Mouse (Mus musculus) liver, embryonic 16.5 days (tissue): ENCODE measurements around the gene Prpf3. TPM values are rescaled to one million over a fixed set of nuclear protein-coding genes. Genes with fewer than 3 reads are reported as not detected.
"Not testable (repeated sequence)": the region's sequence is repeated elsewhere in the genome, so short reads cannot be mapped to it uniquely, and the experiment has no call there.

Experiments
- ATAC-seq: fragments of 200-750 bp; cut with Nextera tagmentation; 2 replicates; pipeline ENCODE4 v1.8.0; 2017; ENCODE audit warnings: low read depth, mild to moderate bottlenecking, moderate number of reproducible peaks, moderate library complexity
- H3K27ac ChIP-seq: fragments of 300-500 bp; sonication (generic); 2 replicates; pipeline ENCODE4 v1.5.1; 2014; ENCODE audit warnings: mild to moderate bottlenecking, low read length
- H3K27me3 ChIP-seq: fragments of 300-500 bp; sonication (generic); 2 replicates; pipeline ENCODE4 v1.6.1; 2014; ENCODE audit warnings: low read depth, low read length, mixed read lengths; ENCODE audit not compliant: control insufficient read depth, insufficient read depth
- H3K36me3 ChIP-seq: fragments of 300-500 bp; sonication (generic); 2 replicates; pipeline ENCODE4 v1.6.1; 2014; ENCODE audit warnings: mild to moderate bottlenecking; ENCODE audit not compliant: control insufficient read depth, insufficient read depth
- H3K4me1 ChIP-seq: fragments of 300-500 bp; sonication (generic); 2 replicates; pipeline ENCODE4 v1.6.1; 2014; ENCODE audit warnings: low read depth, low read length, mixed read lengths; ENCODE audit not compliant: control insufficient read depth
- H3K4me2 ChIP-seq: fragments of 300-500 bp; sonication (generic); 2 replicates; pipeline ENCODE4 v1.6.1; 2014; ENCODE audit warnings: low read depth, low read length, mixed read lengths
- H3K4me3 ChIP-seq: fragments of 300-500 bp; sonication (generic); 2 replicates; pipeline ENCODE4 v1.5.1; 2014; ENCODE audit warnings: low read depth, mild to moderate bottlenecking, low read length
- H3K9ac ChIP-seq: fragments of 300-500 bp; sonication (generic); 2 replicates; pipeline ENCODE4 v1.6.1; 2014; ENCODE audit warnings: low read depth, low read length
- H3K9me3 ChIP-seq: fragments of 300-500 bp; sonication (generic); replicated peaks from 2 replicates; pipeline ENCODE4 v1.6.1; 2016; ENCODE audit warnings: low read length; ENCODE audit not compliant: control insufficient read depth
- WGBS: fragments of 180-500 bp; shearing (Covaris S2); extraction: QIAGEN DNeasy Blood & Tissue Kit; methylation state at CpG from one replicate; pipeline ENCODE4 v1.1.7; 2014; ENCODE audit not compliant: insufficient replicate concordance; 5-methylcytosine and 5-hydroxymethylcytosine counted together
- polyA plus RNA-seq: library from polyadenylated mRNA; unstranded; fragments of >200 nt; fragmentation: Nextera tagmentation; extraction: Ambion mirVana; gene quantifications from 2 replicates; pipeline ENCODE4 v1.2.1, GENCODE M21; 2015

Prpf3 gene
- 23.1 and 23.7 TPM in 2 replicates for polyA plus RNA-seq

DNA sequence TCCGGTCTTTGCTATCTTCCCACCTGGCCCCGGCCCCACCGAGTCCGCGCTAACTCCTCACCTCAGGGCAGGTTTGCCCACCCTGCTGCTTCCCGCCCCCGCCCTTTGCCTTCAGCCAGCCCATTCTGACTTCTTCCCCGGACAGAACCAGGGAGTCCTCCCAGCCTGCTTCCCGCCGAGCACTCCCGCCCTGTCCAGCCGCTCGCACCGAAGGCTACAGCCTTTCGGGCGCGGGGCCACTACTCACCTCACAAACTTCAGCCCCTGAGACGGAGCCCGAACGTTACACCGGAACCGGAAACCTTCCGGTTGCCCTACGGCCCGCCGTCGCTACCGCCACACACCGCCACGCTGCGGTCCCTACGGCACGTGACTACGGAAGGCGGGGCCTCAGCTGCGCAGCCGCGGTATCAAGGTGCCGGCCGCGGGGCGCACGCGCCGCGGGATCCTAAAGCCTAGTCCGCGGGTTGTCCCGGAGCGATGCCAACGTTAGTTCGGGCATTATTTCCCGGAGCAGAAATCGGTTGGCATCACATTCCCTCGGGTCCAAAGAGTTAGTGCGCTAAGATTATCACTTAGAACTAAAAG, at the start of gene Prpf3:
Gene Prpf3 (minus strand): TSS at position 384 of the 588 bp plus-strand sequence.
- no peaks in the 10 kb centered on the region for H3K27me3 ChIP-seq
- H3K36me3 ChIP-seq, result peaks cover 18% of the 10 kb centered on the region
- peak; percentile 98 for ATAC-seq
- peak within 1 kb of the TSS; percentile 79 for H3K4me2 ChIP-seq
- no peaks in the 10 kb centered on the region for H3K9me3 ChIP-seq
- peak within 1 kb of the TSS; percentile 84 for H3K27ac ChIP-seq
- H3K9ac ChIP-seq, result peak within 1 kb of the TSS; percentile 85
- H3K4me3 ChIP-seq, result peak within 1 kb of the TSS; percentile 82
- H3K4me1 ChIP-seq, result peaks cover 19% of the 10 kb centered on the region
- under 1% methylated on average over 56 of the region's 56 CpGs for WGBS

- H3K36me3 ChIP-seq, result no peaks in the 10 kb centered on the region
- H3K4me3 ChIP-seq, result peak within 1 kb of the TSS; percentile 36
- peak; percentile 30; the same call in 1 of the 2 replicates for ATAC-seq
- peaks cover 7% of the 10 kb centered on the region for H3K4me1 ChIP-seq
- no peaks in the 10 kb centered on the region for H3K9me3 ChIP-seq
- H3K27me3 ChIP-seq, result peaks cover 58% of the 10 kb centered on the region
- WGBS, result 2% methylated on average over 15 of the region's 15 CpGs
- H3K9ac ChIP-seq, result peak within 1 kb of the TSS; percentile 27; the same call in 1 of the 2 replicates
- peak within 1 kb of the TSS; percentile 81 for H3K27ac ChIP-seq
- H3K4me2 ChIP-seq, result peak within 1 kb of the TSS; percentile 52
Observed at GRCm38 (mm10) chr3:95904568-95904967, 48.9 kb upstream of the Prpf3 start, which contains the start of gene Car14. Gene Car14, minus strand, starts transcription at chr3:95904691.

DNA sequence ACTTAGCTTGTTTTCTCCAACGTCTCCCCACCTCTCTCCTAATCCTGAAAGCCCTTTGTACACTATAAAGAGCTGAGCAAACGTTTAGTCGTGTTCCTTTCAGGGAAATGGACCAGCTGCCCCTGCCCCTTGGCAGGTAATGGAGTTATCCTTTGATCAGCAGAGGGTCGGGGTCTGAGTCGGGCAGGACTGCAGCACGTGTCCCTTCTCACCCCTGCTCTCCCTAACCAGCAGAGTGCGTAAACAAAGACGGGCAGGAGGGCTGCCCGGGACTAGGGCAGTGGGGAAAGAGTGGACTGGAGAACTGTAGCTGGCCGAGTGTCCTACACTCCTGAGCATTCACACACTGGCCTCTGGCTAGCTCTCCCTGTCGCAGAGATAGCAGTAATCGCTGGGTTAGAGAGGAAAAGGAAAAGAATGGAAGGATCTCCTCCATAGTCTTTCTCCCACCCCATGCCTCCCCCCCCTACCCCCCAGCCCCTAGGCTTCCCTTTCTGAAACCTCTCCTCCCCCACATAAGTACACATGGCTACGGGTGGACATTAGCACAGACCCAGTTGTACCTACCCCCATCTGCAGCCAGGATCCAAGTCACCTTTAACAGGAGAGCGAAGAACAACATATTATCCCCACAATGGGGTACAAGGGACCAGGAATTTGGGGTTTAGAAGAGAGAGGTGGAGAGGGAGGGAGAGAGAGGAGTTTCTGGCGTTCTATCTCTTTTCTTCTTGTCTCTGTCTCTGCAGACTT, 48.2 kb upstream of the Prpf3 start:
- WGBS, result 12% methylated on average over 15 of the region's 15 CpGs
- H3K36me3 ChIP-seq, result no peaks in the 10 kb centered on the region
- H3K4me1 ChIP-seq, result peaks cover 7% of the 10 kb centered on the region
- peak overlapping the region; percentile 27; the same call in 1 of the 2 replicates for H3K9ac ChIP-seq
- peak overlapping the region; percentile 14 for H3K4me3 ChIP-seq
- peak overlapping the region; percentile 52 for H3K4me2 ChIP-seq
- ATAC-seq, result peak; percentile 78
- H3K27ac ChIP-seq, result peak overlapping the region; percentile 81
- H3K9me3 ChIP-seq, result no peaks in the 10 kb centered on the region
- H3K27me3 ChIP-seq, result peaks cover 58% of the 10 kb centered on the region

DNA sequence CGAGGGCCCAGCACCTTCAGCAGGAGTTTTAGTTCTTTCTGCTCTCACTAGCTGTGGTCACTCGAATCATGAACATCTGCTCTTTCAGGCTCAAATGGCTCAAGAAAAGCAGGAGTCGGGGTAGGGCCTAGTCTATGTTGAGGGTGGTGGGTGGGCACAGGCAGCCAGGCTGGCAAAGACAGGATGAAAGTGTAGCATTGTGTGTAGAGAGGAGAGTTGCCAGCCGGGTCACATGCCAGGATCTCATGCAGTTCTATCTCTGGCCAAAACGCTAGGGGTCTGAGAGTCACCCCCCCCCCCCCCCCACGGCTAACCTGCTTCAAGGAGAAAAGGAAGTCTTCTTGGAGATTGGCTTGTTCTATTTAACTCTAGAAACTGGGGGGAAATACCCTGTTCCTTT, 47.0 kb upstream of the Prpf3 start:
- WGBS, result 30% methylated on average over 6 of the region's 6 CpGs
- H3K4me1 ChIP-seq, result peaks cover 7% of the 10 kb centered on the region
- no peaks in the 10 kb centered on the region for H3K9me3 ChIP-seq
- H3K36me3 ChIP-seq, result no peaks in the 10 kb centered on the region
- H3K4me2 ChIP-seq, result no peak overlapping the region
- H3K4me3 ChIP-seq, result no peak overlapping the region
- ATAC-seq, result no peak
- peaks cover 58% of the 10 kb centered on the region for H3K27me3 ChIP-seq
- no peak overlapping the region for H3K27ac ChIP-seq
- no peak overlapping the region for H3K9ac ChIP-seq

GRCm38 (mm10) chr3:95902373-95902625, 46.6 kb upstream of the Prpf3 start:
- Histone ChIP-seq H3K9ac (no peak overlapping the region), H3K4me3 (no peak overlapping the region), H3K4me2 (no peak overlapping the region), H3K4me1 (peaks cover 7% of the 10 kb centered on the region), H3K9me3 (no peaks in the 10 kb centered on the region), H3K27me3 (peaks cover 57% of the 10 kb centered on the region), H3K27ac (no peak overlapping the region), H3K36me3 (no peaks in the 10 kb centered on the region)
- no peak for ATAC-seq

GRCm38 (mm10) chr3:95901616-95902372, 46.1 kb upstream of the Prpf3 start:
- Histone ChIP-seq H3K9me3 (no peaks in the 10 kb centered on the region), H3K9ac (no peak overlapping the region), H3K4me1 (peaks cover 2% of the 10 kb centered on the region; the same call in 1 of the 2 replicates), H3K4me2 (no peak overlapping the region), H3K27ac (no peak overlapping the region), H3K36me3 (no peaks in the 10 kb centered on the region), H3K4me3 (no peak overlapping the region), H3K27me3 (peaks cover 52% of the 10 kb centered on the region)
- 64% methylated on average over 9 of the region's 9 CpGs for WGBS
- no peak for ATAC-seq

DNA sequence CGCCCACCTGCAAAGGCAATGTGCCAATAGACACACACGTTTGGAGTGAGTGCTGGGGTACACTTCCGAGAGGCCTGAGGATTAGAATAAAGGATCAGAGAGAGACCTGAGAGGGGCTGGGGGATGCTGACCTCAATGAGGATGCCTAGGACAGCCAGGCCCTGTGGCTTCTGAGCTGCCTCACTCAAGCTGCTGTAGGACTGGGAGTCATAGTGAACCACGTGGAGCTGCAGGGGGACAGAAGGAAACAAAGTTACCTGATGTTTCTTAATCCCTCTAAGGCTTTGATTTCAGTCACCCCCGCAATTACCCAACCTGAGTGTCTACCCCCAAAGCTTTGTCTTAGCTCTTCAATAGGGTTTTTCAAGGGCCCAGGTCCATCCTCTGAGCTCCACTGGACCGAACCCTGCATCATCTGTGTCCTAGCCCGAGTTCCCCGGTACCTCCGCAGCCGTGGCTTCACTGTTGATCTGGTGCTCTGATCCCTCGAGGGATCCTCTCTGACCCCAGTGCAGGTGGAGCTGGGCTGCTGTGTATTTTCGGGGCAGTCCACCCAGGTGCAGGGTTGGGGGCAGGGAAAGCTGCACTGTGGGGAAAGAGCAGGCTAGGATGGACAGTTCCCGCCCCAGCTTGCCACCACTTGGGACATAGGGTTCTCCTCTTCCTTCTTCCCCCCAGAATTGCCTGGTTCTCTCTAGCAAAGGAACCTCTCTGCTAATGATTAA, 44.3 kb upstream of the Prpf3 start:
- Histone ChIP-seq H3K9ac (no peak overlapping the region), H3K36me3 (no peaks in the 10 kb centered on the region), H3K4me1 (peaks cover 3% of the 10 kb centered on the region), H3K27ac (no peak overlapping the region), H3K9me3 (no peaks in the 10 kb centered on the region), H3K4me2 (no peak overlapping the region), H3K27me3 (peaks cover 34% of the 10 kb centered on the region), H3K4me3 (no peak overlapping the region)
- no peak for ATAC-seq
- 56% methylated on average over 13 of the region's 13 CpGs for WGBS

DNA sequence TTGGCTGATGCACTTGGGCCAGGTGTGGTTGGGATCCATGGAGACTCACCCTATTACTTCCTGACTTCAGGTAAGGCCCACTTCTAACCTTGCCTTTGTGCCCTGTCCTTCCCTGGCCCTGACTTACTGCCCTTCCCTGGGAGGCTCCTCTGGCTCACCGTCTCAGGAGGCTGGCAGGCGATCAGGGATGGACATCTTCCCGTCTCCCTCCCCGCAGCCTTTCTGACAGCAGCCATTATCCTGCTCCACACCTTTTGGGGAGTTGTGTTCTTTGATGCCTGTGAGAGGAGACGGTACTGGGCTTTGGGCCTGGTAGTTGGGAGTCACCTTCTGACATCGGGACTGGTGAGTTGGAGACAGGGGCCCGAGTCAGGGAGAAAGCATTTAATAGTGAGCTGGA, 39.8 kb upstream of the Prpf3 start:
- H3K4me3 ChIP-seq, H3K27me3 ChIP-seq, H3K9me3 ChIP-seq, H3K4me2 ChIP-seq, H3K36me3 ChIP-seq, ATAC-seq, H3K27ac ChIP-seq, H3K9ac ChIP-seq: not testable (repeated sequence)
- WGBS, result 87% methylated on average over 7 of the region's 7 CpGs
- H3K4me1 ChIP-seq, result peaks cover 26% of the 10 kb centered on the region
